Mouse (Mus musculus) kidney, postnatal 0 days (tissue): Measurements from ENCODE around the gene Ppm1n. TPM values are rescaled to one million over a fixed set of nuclear protein-coding genes. Genes with fewer than 3 reads are reported as not detected.

ENCODE experiments used
- ATAC-seq: fragments of 200-750 bp; cut with Nextera tagmentation; replicated peaks from 2 replicates; pipeline ENCODE4 v1.8.0; 2017; ENCODE audit warnings: low read depth, moderate number of reproducible peaks, moderate TSS enrichment, moderate library complexity; ENCODE audit not compliant: low FRiP score
- DNase-seq: peaks from one replicate; pipeline ENCODE4 v3.0.0-alpha.2; 2016; ENCODE audit warnings: low spot score
- H3K27ac ChIP-seq: fragments of 300-500 bp; sonication (generic); 2 replicates; pipeline ENCODE4 v1.5.1; 2014; ENCODE audit warnings: mild to moderate bottlenecking
- H3K27me3 ChIP-seq: fragments of 300-500 bp; sonication (generic); 2 replicates; pipeline ENCODE4 v1.6.1; 2014; ENCODE audit warnings: low read length, mixed read lengths; ENCODE audit not compliant: insufficient read depth
- H3K36me3 ChIP-seq: fragments of 300-500 bp; sonication (generic); 2 replicates; pipeline ENCODE4 v1.6.1; 2014; ENCODE audit warnings: low read length, mixed read lengths; ENCODE audit not compliant: insufficient read depth
- H3K4me1 ChIP-seq: fragments of 300-500 bp; sonication (generic); replicated peaks from 2 replicates; pipeline ENCODE4 v1.6.1; 2014; ENCODE audit warnings: antibody characterized with exemption, low read length, mixed read lengths; ENCODE audit not compliant: insufficient read depth
- H3K4me2 ChIP-seq: fragments of 300-500 bp; sonication (generic); 2 replicates; pipeline ENCODE4 v1.6.1; 2014; ENCODE audit warnings: mild to moderate bottlenecking, low read length, moderate library complexity, mixed read lengths
- H3K4me3 ChIP-seq: fragments of 300-500 bp; sonication (generic); replicated peaks from 2 replicates; pipeline ENCODE4 v1.5.1; 2014; ENCODE audit warnings: low read depth, low read length
- H3K9ac ChIP-seq: fragments of 300-500 bp; sonication (generic); 2 replicates; pipeline ENCODE4 v1.6.1; 2014; ENCODE audit warnings: low read depth, low read length
- H3K9me3 ChIP-seq: fragments of 300-500 bp; sonication (generic); replicated peaks from 2 replicates; pipeline ENCODE4 v1.6.1; 2016; ENCODE audit warnings: low read length, inconsistent platforms, mixed read lengths
- CTCF ChIP-seq: IDR thresholded peaks from 2 replicates; pipeline ENCODE4 v1.5.1; 2016; ENCODE audit warnings: antibody characterized with exemption, low read depth, mild to moderate bottlenecking, moderate library complexity
- WGBS: fragments of 180-500 bp; shearing (Covaris S2); extraction: QIAGEN DNeasy Blood & Tissue Kit; methylation state at CpG from one replicate; pipeline ENCODE4 v1.1.7; 2014; 5-methylcytosine and 5-hydroxymethylcytosine counted together
- polyA plus RNA-seq: library from polyadenylated mRNA; unstranded; fragments of >200 nt; fragmentation: Nextera tagmentation; extraction: Ambion mirVana; gene quantifications from 2 replicates; pipeline ENCODE4 v1.2.1, GENCODE M21; 2015

The Ppm1n gene
- polyA plus RNA-seq, 1 experiment from 2014 or later = 0.18 TPM

DNA sequence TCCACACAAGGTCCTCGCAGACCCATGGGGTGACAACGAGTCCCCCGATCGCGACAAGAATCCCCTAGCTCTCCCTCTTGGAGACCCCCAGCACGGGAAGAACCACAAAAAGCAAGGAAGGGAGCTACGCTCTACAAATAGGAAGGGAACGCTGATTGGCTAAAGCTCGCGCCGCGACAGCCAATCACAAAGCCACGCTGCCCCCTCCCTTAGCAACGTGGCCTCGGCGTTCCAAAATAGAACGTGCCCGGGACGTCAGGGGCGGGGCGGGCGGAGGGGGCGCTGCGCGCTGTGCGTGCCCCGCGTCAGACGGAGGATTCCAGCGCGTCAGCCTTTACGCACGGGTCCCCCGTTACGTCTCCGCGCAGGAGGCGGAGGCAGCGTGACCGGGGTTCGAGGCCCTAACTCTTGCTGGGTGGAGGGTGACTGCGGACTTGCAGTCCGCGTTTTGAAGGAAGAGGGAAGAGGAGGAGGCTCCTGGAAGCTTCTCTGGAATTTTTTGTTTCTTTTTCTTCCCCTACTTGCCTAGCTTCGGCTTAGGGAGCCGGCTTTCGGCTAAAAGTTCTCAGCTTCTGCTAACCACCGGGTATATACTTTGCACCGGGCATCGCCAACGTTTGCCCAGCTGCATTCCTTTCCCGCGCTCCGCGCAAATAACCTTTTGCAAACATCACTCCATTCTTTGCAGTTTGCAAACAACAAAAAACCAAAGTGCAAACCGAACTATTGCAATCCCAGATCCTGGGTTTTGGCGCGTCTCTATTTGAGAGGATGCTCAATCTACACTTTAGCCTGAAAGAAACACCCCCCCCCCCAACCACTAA lies 28.8 kb upstream of the Ppm1n start:
- Histone ChIP-seq H3K9me3 (no peaks in the 10 kb centered on the region), H3K27ac (peak overlapping the region; percentile 65), H3K36me3 (no peaks in the 10 kb centered on the region), H3K4me3 (peak overlapping the region; percentile 52), H3K4me1 (peaks cover 13% of the 10 kb centered on the region; the same call in 1 of the 2 replicates), H3K27me3 (peaks cover 19% of the 10 kb centered on the region), H3K4me2 (peak overlapping the region; percentile 86), H3K9ac (peak overlapping the region; percentile 54)
- peak; percentile 47; the same call in 1 of the 2 replicates for TF ChIP-seq CTCF
- DNase-seq (peak; percentile 97), ATAC-seq (peak; percentile 81)
- under 1% methylated on average over 58 of the region's 58 CpGs for WGBS

- H3K9ac ChIP-seq = peak overlapping the region; percentile 54; the same call in 1 of the 2 replicates
- ATAC-seq (peak; percentile 48; the same call in 1 of the 2 replicates), DNase-seq (peak; percentile 89)
- peaks cover 24% of the 10 kb centered on the region for H3K27me3 ChIP-seq
- H3K4me1 ChIP-seq = peaks cover 13% of the 10 kb centered on the region; the same call in 1 of the 2 replicates
- peak overlapping the region; percentile 65 for H3K27ac ChIP-seq
- WGBS = 1% methylated on average over 18 of the region's 18 CpGs
- H3K4me3 ChIP-seq = peak overlapping the region; percentile 52
- no peaks in the 10 kb centered on the region for H3K9me3 ChIP-seq
- H3K36me3 ChIP-seq = no peaks in the 10 kb centered on the region
- TF ChIP-seq CTCF = peak; percentile 16; the same call in 1 of the 2 replicates
- peak overlapping the region; percentile 86 for H3K4me2 ChIP-seq
Measured at GRCm38 (mm10) chr7:19307739-19308453, 28.0 kb upstream of the Ppm1n start.

- TF ChIP-seq CTCF = no peak
- no peak for ATAC-seq
Measured at GRCm38 (mm10) chr7:19306819-19307738, 27.2 kb upstream of the Ppm1n start.

DNA sequence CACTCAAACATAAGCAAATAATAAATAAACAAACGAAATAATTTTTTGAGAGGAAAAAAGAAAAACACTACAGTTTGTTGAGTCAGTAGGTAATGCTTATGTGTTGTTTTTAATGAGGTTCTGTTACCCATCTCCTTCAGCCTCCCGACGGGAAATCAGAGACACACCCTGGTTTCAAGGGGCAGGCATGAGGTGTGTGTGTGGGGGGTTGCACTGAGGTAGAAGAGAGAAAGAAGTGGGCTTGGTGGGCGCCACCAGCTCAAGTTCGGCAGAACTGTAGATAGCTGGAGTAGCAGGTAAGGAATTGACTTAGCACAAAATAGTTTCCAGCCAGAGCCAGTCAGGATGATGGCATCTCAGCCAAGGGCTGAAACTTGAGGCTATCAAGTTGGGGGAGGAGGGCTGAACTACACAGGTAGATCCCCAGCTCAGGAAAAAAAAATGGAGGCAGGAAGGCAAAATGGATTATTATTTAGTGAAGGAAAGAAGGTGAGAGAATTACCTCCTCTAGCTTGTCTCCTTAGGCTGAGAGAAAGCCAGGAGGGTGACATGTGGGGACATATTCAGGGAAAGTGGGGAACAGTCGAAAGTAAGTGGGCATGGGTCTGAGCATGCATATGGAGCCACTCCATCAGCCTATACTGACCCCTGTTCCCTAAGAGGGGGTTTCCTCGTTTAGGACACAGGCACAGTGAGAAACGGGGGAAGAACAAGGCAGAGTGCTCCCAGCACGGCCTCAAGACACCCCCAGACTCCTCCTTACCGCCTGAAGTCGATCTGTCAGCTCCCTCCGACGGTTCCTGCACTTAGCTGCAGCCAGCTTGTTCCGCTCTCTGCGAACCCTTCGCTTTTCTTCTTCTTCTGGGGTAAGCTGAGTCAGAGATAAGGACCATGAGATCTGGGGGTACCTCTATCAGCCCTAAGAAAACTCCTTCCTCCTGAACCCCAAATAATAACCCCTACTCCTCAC lies 26.2 kb upstream of the Ppm1n start:
- H3K9me3 ChIP-seq = no peaks in the 10 kb centered on the region
- no peak for ATAC-seq
- WGBS = 46% methylated on average over 16 of the region's 16 CpGs
- H3K27ac ChIP-seq = no peak overlapping the region
- no peak for TF ChIP-seq CTCF
- no peaks in the 10 kb centered on the region for H3K36me3 ChIP-seq
- H3K4me2 ChIP-seq = no peak overlapping the region
- H3K9ac ChIP-seq = no peak overlapping the region
- peaks cover 35% of the 10 kb centered on the region for H3K27me3 ChIP-seq
- peaks cover 17% of the 10 kb centered on the region; the same call in 1 of the 2 replicates for H3K4me1 ChIP-seq
- DNase-seq = no peak
- H3K4me3 ChIP-seq = no peak overlapping the region

More at GRCm38 (mm10) chr7:19306819-19307738, 27.2 kb upstream of the Ppm1n start:
- Histone ChIP-seq H3K36me3 (no peaks in the 10 kb centered on the region), H3K9ac (0 out of 2 replicates have a peak overlapping the region, but pooled peaks have one; percentile 54), H3K4me2 (peak overlapping the region; percentile 86; the same call in 1 of the 2 replicates), H3K27me3 (peaks cover 32% of the 10 kb centered on the region), H3K9me3 (no peaks in the 10 kb centered on the region), H3K4me1 (peaks cover 13% of the 10 kb centered on the region; the same call in 1 of the 2 replicates), H3K27ac (no peak overlapping the region), H3K4me3 (no peak overlapping the region)
- DNase-seq = no peak
- 72% methylated on average over 25 of the region's 25 CpGs for WGBS

GRCm38 (mm10) chr7:19305413-19305735 lies 25.5 kb upstream of the Ppm1n start:
- Histone ChIP-seq H3K36me3 (no peaks in the 10 kb centered on the region), H3K4me2 (peak overlapping the region; percentile 64), H3K4me1 (peaks cover 14% of the 10 kb centered on the region; the same call in 1 of the 2 replicates), H3K4me3 (peak overlapping the region; percentile 38; the same call in 1 of the 2 replicates), H3K27me3 (peaks cover 35% of the 10 kb centered on the region), H3K27ac (no peak overlapping the region), H3K9me3 (no peaks in the 10 kb centered on the region), H3K9ac (no peak overlapping the region)
- ATAC-seq (no peak), DNase-seq (no peak)
- 13% methylated on average over 6 of the region's 6 CpGs for WGBS
- TF ChIP-seq CTCF = no peak
